Mouse (Mus musculus) testis, adult 10 weeks (tissue): ENCODE measurements around the gene Mtx3. TPM values are rescaled to one million over a fixed set of nuclear protein-coding genes. Genes with fewer than 3 reads are reported as not detected.

Experiments
- polyA plus RNA-seq: library from polyadenylated mRNA; stranded (reverse); fragments of 350-450 nt; fragmentation: Illumina TruSeq; extraction: RNeasy Lipid Tissue Mini Kit (QIAGEN cat#74804); gene quantifications from one replicate; pipeline ENCODE4 v1.2.3, GENCODE M21; 2014; ENCODE audit warnings: low read depth, low replicate concordance

The Mtx3 gene
- 12.1 TPM for polyA plus RNA-seq

GRCm38 (mm10) chr13:92844586-92845221, at the start of gene Mtx3:
Mtx3 (plus strand) TSS chr13:92844760.

Other genes starting within 250 kb of the Mtx3 start
- gene Serinc5, start 233.7 kb upstream of the Mtx3 start, polyA plus RNA-seq = 9.9 TPM
- gene Thbs4, start 49.9 kb upstream of the Mtx3 start, polyA plus RNA-seq = not detected